Mouse (Mus musculus) myocyte (in vitro differentiated cells): ENCODE results near the gene Stk24.

Experiments used
- CEBPB ChIP-seq: IDR thresholded peaks from 2 replicates; pipeline ENCODE4 v1.6.1; 2011; ENCODE audit warnings: mild to moderate bottlenecking, moderate library complexity; ENCODE audit not compliant: poor library complexity, insufficient read depth, severe bottlenecking
- E2F4 ChIP-seq: IDR thresholded peaks from one replicate; pipeline ENCODE4 v1.6.1; 2011; ENCODE audit warnings: mild to moderate bottlenecking, control low read depth, moderate library complexity; ENCODE audit not compliant: insufficient read depth
- MAX ChIP-seq: IDR thresholded peaks from one replicate; pipeline ENCODE4 v1.6.1; 2011; ENCODE audit warnings: low read depth, mild to moderate bottlenecking, control low read depth
- MYOG ChIP-seq, 3 experiments: IDR thresholded peaks; one replicate each; pipeline ENCODE4 v1.6.1; 2011; ENCODE audit warnings: control low read depth in 2 of 3, low read depth in 2 of 3, mild to moderate bottlenecking in 2 of 3; ENCODE audit not compliant: insufficient read length in 2 of 3, control insufficient read depth in 1 of 3, insufficient read depth in 1 of 3
- POLR2A ChIP-seq: IDR thresholded peaks from one replicate; pipeline ENCODE4 v1.6.1; 2011; ENCODE audit warnings: low read depth, mild to moderate bottlenecking, control low read depth, moderate library complexity; ENCODE audit not compliant: insufficient read length
- POLR2AphosphoS2 ChIP-seq: IDR thresholded peaks from one replicate; pipeline ENCODE4 v1.6.1; 2011; ENCODE audit warnings: low read depth, control low read depth; ENCODE audit not compliant: insufficient read length
- REST ChIP-seq: IDR thresholded peaks from one replicate; pipeline ENCODE4 v1.6.1; 2011; ENCODE audit warnings: mild to moderate bottlenecking, control low read depth, moderate library complexity; ENCODE audit not compliant: insufficient read depth, insufficient read length
- SRF ChIP-seq: IDR thresholded peaks from one replicate; pipeline ENCODE4 v1.6.1; 2011; ENCODE audit warnings: low read depth; ENCODE audit not compliant: control insufficient read depth, insufficient read length
- TCF12 ChIP-seq: IDR thresholded peaks from one replicate; pipeline ENCODE4 v1.6.1; 2011; ENCODE audit warnings: mild to moderate bottlenecking, control low read depth; ENCODE audit not compliant: poor library complexity, insufficient read depth, severe bottlenecking
- TCF3 ChIP-seq: IDR thresholded peaks from one replicate; pipeline ENCODE4 v1.6.1; 2011; ENCODE audit warnings: low read depth, control low read depth; ENCODE audit not compliant: insufficient read length
- USF1 ChIP-seq: IDR thresholded peaks from one replicate; pipeline ENCODE4 v1.6.1; 2011; ENCODE audit warnings: low read depth, mild to moderate bottlenecking, control low read depth, moderate library complexity

DNA sequence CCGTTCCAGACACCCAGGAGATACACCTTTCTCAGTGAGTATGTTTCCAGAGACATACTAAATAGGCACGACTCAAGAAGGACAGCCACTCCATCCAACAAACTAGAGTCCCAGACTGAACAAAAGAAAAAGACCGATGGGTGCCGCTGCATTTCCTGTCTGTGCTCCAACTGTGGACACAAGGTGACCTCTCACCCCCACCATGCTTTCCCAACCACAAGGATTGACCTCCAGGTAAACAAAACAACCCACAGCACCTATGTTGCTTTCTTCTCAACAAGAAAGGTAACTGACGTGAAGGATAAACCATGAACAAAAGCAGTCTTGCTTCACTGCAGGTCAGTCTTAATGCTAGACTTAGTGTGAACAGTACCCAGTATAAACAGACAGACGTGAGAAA lies 27.1 kb downstream of the Stk24 start:
- TF ChIP-seq POLR2A (no peak), POLR2AphosphoS2 (no peak), TCF12 (no peak), MAX (no peak), REST (no peak), SRF (no peak), E2F4 (no peak), TCF3 (no peak), USF1 (no peak), MYOG (IDR thresholded peaks at IDR 0.05; ENCODE audit: control insufficient read depth in 1 of 3, insufficient read depth in 1 of 3, insufficient read length in 2 of 3, low read depth in 2 of 3) (no peak), CEBPB (no peak)
